Mouse (Mus musculus) embryo, embryonic 11.5 days (tissue): Measurements from ENCODE around the gene Hist1h4j.
"Not testable (repeated sequence)": the region's sequence is repeated elsewhere in the genome, so short reads cannot be mapped to it uniquely, and the experiment has no call there.

Experiments used
- DNase-seq: peaks from one replicate; pipeline ENCODE4 v3.0.0-alpha.2; 2012; ENCODE audit warnings: low read depth, low spot score

Hist1h4j gene

DNA sequence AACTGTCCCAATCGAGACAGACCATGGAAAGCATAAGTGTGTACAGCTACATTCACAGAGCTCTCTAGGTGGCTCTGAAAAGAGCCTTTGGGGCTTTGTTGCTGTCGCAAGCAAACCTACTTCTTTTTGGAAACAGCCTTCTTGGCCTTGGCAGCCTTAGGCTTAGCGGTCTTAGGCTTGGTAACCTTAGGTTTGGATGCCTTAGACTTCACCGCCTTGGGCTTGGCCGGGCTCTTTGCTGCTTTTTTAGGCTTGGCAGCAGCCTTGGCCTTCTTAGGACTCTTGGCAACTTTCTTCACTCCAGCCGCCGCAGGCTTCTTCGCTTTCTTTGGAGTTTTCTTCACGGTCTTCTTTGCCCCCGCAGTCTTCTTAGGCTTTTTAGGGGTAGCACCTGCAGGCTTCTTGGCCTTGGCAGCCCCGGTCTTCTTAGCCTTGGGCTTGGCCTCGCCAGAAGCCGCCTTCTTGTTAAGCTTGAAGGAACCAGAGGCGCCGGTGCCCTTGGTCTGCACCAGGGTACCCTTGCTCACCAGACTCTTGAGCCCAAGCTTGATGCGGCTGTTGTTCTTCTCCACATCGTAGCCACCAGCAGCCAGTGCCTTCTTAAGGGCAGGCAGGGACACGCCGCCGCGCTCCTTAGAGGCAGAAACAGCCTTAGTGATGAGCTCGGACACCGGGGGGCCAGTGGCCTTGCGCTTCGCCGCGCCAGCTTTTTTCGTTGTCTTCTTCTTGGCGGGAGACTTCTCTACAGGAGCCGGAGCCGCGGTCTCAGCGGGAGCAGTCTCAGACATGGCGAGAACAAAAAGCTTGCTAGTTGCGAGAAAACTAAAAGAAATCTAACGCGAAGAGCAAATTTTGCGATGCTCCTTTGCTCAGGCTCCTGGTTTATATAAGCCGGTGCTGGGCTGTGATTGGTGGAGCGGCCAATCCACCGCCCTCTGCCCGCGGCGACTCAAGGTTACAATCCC, 45.2 kb downstream of the Hist1h4j start, which contains the start of gene Hist1h1b:
Gene Hist1h1b (minus strand): TSS at position 859 of the 965 bp plus-strand sequence.
- peak; percentile 71 for DNase-seq

- DNase-seq: no peak
Measured at GRCm38 (mm10) chr13:21781021-21781555, 46.2 kb downstream of the Hist1h4j start.

DNA sequence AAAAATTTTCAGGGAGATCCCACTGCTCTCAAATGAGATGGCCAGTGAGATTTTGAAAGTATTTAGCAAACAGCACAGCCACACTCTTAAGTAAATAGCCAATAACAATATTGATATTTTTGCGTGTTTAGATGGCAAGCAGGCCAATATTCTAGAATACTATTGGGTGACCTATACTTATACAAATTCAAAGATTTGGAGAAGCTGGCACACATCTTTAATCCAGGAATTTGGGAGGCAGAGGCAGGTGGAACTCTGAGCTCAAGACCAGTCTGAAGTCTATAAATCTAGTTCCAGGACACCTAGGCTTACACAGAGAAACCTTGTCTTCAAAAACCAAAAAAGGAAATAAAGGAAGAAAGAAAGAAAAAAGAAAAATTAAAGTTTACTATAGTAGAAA, 46.8 kb downstream of the Hist1h4j start:
- DNase-seq: no peak

DNA sequence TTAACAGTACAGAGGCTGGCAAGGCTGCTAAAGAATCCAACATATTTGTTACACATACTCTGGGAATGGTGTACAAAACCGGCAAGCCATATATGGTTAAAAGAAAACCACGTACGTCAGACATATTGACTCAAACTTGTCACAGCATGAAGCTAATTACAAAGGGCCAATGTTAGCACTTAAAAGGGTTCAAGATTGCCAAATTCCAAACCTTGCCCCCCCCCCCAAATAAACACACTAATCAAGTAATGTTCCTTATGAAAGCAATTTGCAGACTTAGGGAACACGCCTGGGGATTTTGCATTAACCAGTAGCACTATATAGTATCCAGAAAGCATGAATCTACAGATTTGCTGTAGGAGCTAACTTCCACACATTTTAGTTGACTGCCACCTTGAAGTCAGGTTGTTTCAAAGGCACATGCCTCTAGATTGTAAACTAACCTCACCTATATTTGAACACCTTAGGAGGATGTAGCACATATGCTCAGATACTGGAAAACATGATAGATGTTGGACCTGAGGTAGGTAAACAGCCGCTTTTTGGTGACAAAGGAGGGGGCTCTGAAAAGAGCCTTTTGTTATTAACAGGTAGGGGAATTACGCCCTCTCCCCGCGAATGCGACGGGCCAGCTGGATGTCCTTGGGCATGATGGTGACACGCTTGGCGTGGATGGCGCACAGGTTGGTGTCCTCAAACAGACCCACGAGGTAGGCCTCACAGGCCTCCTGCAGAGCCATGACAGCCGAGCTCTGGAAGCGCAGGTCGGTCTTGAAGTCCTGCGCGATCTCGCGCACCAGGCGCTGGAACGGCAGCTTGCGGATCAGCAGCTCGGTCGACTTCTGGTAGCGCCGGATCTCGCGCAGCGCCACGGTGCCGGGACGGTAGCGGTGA, 47.7 kb downstream of the Hist1h4j start:
- not testable (repeated sequence) for DNase-seq

- DNase-seq: peak; percentile 84
Measured at GRCm38 (mm10) chr13:21783255-21783617, 48.4 kb downstream of the Hist1h4j start, which contains the start of gene Hist1h3i. Gene Hist1h3i, minus strand, starts transcription at chr13:21783370.

DNA sequence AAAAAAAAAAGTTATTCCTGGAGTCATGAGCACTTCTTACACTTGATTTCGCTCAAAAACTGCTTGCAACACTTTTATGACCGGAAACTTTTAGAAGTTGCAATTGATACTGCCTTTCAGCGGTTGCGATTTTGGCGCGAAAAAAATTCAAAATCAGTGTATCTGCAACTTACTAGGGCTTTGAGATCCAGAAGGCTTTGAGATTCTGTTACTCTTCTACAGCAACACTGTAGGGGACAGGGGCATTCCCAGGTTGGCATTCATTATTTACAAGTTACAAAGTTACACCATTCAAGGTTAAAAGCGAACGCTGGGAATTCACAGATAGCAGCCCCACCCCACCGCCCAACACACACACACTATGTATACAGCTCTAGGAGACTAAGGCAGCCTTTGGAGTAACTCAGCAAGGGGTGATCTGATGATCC, 48.9 kb downstream of the Hist1h4j start:
- DNase-seq: no peak

DNA sequence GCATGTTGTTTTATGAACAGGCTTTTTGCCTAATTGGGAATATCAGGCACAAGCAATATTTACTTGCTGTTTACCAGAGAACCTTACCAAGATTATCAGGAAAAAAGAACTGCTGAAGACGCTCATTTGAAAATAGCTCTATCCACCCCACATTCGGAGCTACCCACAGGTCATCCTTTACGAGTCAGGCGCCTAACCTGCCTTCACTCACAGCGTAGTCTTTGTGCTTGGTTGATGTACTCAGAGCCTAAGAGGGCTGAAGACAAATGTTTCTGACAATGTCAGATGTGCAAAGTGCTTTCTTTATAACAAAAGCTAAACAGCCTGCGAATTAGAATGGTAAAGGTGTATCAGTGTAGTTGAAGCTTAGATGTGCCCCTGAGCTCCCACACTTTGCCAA, 49.4 kb downstream of the Hist1h4j start:
- no peak for DNase-seq
